Mouse (Mus musculus): ENCODE results near the gene Mfsd2b.

DNA sequence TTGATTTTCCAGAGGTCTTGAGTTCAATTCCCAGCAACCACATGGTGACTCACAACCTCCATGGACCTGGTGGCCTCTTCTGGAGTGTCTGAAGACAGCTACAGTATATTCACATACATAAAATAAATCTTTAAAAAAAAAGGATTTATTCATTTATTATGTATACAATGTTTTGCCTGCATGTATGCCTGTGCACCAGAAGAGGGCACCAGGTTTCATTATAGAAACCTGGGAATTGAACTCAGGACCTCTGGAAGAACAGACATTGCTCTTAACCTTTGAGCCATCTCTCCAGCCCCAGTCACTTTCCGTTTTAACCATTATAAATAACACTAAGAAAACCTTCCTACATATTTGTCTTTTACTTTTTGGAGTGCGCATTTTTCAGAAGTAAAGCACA lies 17.3 kb downstream of the Mfsd2b start:
- TF ChIP-seq POLR2A (IDR thresholded peaks at IDR 0.05; ENCODE audit: insufficient read depth, low read length) (no peak), CTCF (IDR thresholded peaks at IDR 0.05; ENCODE audit: low read depth, low read length) (no peak)

Measured in ES-Bruce4 (cell line).